Mouse (Mus musculus): ENCODE results near the gene Siglec1. TPM values are rescaled to one million over a fixed set of nuclear protein-coding genes. Genes with fewer than 3 reads are reported as not detected.

Siglec1 gene
- polyA plus RNA-seq, 1 experiment from 2014 or later = 0.47 TPM

- Histone ChIP-seq H3K4me2 (replicated peaks; ENCODE audit: low read depth, low read length) (no peak overlapping the region), H3K9ac (ENCODE audit: low read depth, low read length) (no peak overlapping the region), H3K4me1 (ENCODE audit: control insufficient read depth, insufficient read depth, low read length) (no peaks in the 10 kb centered on the region), H3K36me3 (ENCODE audit: control insufficient read depth, insufficient read depth, low read length) (peaks cover 40% of the 10 kb centered on the region; the same call in 1 of the 2 replicates), H3K27ac (ENCODE audit: low read depth, low read length) (no peak overlapping the region), H3K4me3 (ENCODE audit: low read length) (no peak overlapping the region), H3K9me3 (ENCODE audit: control insufficient read depth, low read length) (no peaks in the 10 kb centered on the region), H3K27me3 (ENCODE audit: control insufficient read depth, insufficient read depth, low read length) (no peaks in the 10 kb centered on the region)
- no peak for ATAC-seq (ENCODE audit: low FRiP score, low TSS enrichment)
- 94% methylated on average over 2 of the region's 2 CpGs for WGBS
Observed at GRCm38 (mm10) chr2:131025230-131025629, 61.3 kb downstream of the Siglec1 start.

Small RNA genes lying within 50 kb of the gene (microRNA-seq; reads per million reads assigned to microRNA genes)
- gene Mir6973b = not detected

Other genes starting within 250 kb of the Siglec1 start
- gene 4930402H24Rik, start 180.4 kb downstream of the Siglec1 start, polyA plus RNA-seq (2014; fragmentation: Nextera tagmentation; extraction: Ambion mirVana) = 20.6 and 35.0 TPM in 2 replicates
- 8.2 and 11.6 TPM in 2 replicates for gene Atrn, start 180.3 kb downstream of the Siglec1 start, polyA plus RNA-seq (2014; fragmentation: Nextera tagmentation; extraction: Ambion mirVana)
- 17.2 and 17.8 TPM in 2 replicates for gene Gfra4, start 43.7 kb downstream of the Siglec1 start, polyA plus RNA-seq (2014; fragmentation: Nextera tagmentation; extraction: Ambion mirVana)
- gene Adam33, start 23.0 kb downstream of the Siglec1 start, polyA plus RNA-seq (2014; fragmentation: Nextera tagmentation; extraction: Ambion mirVana) = 0.89 and 1.0 TPM in 2 replicates
- gene Hspa12b, start 40.5 kb upstream of the Siglec1 start, polyA plus RNA-seq (2014; fragmentation: Nextera tagmentation; extraction: Ambion mirVana) = 8.6 and 10.0 TPM in 2 replicates
- not detected in 2 replicates for gene Gm11037, start 46.7 kb upstream of the Siglec1 start, polyA plus RNA-seq (2014; fragmentation: Nextera tagmentation; extraction: Ambion mirVana)
- gene 1700037H04Rik, start 73.3 kb upstream of the Siglec1 start, polyA plus RNA-seq (2014; fragmentation: Nextera tagmentation; extraction: Ambion mirVana) = 99.3 and 101 TPM in 2 replicates
- gene Cenpb, start 93.3 kb upstream of the Siglec1 start, polyA plus RNA-seq (2014; fragmentation: Nextera tagmentation; extraction: Ambion mirVana) = 6.9 and 8.0 TPM in 2 replicates
- 41.5 and 55.7 TPM in 2 replicates for gene Cdc25b, start 100.2 kb upstream of the Siglec1 start, polyA plus RNA-seq (2014; fragmentation: Nextera tagmentation; extraction: Ambion mirVana)
- 3.4 and 5.1 TPM in 2 replicates for gene Spef1, start 100.5 kb upstream of the Siglec1 start, polyA plus RNA-seq (2014; fragmentation: Nextera tagmentation; extraction: Ambion mirVana)
- 22.2 and 23.7 TPM in 2 replicates for gene Ap5s1, start 120.3 kb upstream of the Siglec1 start, polyA plus RNA-seq (2014; fragmentation: Nextera tagmentation; extraction: Ambion mirVana)
- gene Mavs, start 147.3 kb upstream of the Siglec1 start, polyA plus RNA-seq (2014; fragmentation: Nextera tagmentation; extraction: Ambion mirVana) = 19.7 and 23.7 TPM in 2 replicates
- gene Pank2, start 175.7 kb upstream of the Siglec1 start, polyA plus RNA-seq (2014; fragmentation: Nextera tagmentation; extraction: Ambion mirVana) = 45.4 and 49.3 TPM in 2 replicates

All from kidney, embryonic 14.5 days (tissue).